Mouse (Mus musculus): Measurements from ENCODE around the gene Cic.
"Not testable (repeated sequence)": the region's sequence is repeated elsewhere in the genome, so short reads cannot be mapped to it uniquely, and the experiment has no call there.

Gene Cic

GRCm38 (mm10) chr7:25306614-25306996, 39.1 kb downstream of the Cic start:
- DNase-seq = no peak

DNA sequence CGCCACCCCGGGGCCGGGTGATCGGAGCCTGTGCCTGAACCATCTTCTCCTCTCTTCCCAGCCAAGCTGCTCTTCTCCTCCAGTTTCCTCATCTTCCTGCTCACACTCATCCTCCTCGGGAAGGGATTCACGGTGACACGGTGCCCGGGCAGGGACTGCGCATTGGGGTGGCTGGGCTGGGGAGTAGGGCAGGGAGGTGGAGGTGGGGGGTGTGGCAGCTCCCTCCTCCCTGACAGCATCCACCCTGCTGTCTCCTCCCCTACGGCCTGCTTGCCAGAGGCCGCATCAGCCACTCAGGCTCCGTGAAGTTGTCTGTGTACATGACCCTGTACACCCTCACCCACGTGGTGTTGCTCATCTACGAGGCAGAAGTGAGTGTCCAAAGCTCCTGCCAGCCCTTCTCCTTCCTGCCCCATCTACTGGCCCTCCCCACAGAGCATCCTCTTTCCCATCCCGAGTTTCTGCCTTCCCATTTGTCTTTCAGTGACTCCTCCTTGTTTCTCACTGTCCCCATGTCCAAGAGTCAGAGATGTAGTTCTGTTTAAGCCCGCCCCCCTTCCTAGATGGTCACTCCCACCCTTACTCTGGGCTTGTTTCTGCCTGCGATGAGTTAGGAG, 41.3 kb downstream of the Cic start:
- DNase-seq = no peak

- DNase-seq = no peak
Measured at GRCm38 (mm10) chr7:25309425-25309824, 41.9 kb downstream of the Cic start.

- DNase-seq = no peak
Measured at GRCm38 (mm10) chr7:25311193-25311592, 43.7 kb downstream of the Cic start.

DNA sequence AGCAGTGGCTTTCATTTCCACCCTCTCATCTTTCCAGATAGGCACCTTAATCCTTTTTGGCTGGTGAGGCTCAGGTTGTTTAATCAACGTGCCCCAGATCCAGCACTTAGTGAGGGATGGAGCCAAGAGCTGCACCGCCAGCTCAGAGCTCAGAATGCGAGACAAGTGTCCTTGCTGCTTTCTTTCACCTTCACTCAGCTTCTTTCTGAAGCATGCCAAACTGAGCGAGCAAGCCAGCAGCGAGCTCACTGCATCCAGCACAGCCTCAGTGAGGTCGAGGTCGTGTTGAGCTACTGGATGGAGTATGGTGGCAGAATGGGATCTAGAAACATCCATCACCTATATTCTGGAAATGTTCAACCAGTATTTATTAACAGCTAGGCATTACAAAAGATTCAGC, 45.8 kb downstream of the Cic start:
- no peak for DNase-seq

GRCm38 (mm10) chr7:25314606-25315305, 47.3 kb downstream of the Cic start:
- DNase-seq = peak in 1 of 2 experiments; percentile 44

GRCm38 (mm10) chr7:25315306-25316041, 48.0 kb downstream of the Cic start:
- DNase-seq = peak; percentile 45 to 68

GRCm38 (mm10) chr7:25316532-25317445, 49.3 kb downstream of the Cic start, which contains the start of gene Megf8:
Gene Megf8, plus strand, starts transcription at chr7:25317164.
- DNase-seq = peak; percentile 93 to 98

DNA sequence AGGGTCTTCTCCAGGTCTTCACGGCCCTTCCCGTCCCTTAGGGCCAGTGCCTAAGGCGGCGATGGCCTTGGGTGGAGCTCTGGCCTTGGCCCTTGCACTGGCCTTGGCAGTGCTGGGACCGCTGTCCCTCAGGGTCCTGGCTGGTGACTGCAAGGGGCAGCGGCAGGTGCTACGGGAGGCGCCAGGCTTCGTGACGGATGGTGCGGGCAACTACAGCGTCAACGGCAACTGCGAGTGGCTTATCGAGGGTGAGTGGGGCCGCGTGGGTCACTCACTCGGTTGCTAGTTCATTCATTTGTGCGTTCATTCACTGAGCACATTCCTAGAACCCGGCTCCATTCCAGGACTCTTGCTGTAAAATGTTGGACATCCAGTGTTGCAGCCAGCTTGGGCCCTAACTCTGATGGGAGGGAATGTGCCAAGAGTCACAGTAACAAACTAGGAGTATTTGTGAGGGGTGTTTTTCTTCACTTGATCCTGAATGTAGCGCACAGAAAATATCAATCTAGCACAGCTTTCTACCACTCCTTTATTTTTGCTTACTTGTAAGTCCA, 50.0 kb downstream of the Cic start:
- peak; percentile 64 to 68 for DNase-seq

- DNase-seq = no peak
Measured at GRCm38 (mm10) chr7:25322058-25322484, 54.6 kb downstream of the Cic start.

GRCm38 (mm10) chr7:25323219-25323618, 55.7 kb downstream of the Cic start:
- no peak for DNase-seq

- not testable (repeated sequence) for DNase-seq
Measured at GRCm38 (mm10) chr7:25325431-25325830, 57.9 kb downstream of the Cic start.

- DNase-seq = no peak
Measured at GRCm38 (mm10) chr7:25326233-25326632, 58.7 kb downstream of the Cic start.

DNA sequence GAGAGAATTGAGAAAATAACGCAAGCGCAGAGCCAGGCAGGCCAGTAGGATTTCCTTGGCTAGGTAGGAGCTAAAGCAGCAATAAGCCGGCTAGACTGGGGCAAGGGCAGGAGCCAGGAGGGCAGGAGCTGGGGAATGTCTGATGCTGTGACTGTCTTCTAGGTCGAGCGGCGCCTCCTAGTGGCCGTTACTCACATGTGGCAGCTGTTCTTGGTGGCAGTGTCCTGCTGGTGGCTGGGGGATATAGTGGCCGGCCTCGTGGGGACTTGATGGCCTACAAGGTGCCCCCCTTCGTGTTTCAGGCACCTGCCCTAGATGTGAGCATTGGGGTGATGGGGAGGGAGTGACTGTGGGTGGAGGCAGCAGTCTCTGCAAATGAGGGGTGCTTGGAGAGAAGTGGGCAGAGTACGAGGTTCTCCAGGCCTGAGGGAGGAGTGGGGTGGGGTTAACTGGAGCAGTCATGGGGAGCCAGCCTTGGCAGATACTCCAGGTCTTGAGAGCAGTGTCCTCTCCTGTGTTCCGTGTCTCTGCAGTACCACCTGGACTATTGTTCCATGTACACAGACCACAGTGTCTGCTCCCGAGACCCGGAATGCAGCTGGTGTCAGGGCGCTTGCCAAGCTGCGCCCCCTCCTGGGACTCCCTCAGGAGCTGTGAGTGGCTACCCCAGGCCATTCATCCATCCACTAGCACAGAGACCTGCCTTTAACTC, 66.2 kb downstream of the Cic start:
- DNase-seq = peak; percentile 69 to 81

DNA sequence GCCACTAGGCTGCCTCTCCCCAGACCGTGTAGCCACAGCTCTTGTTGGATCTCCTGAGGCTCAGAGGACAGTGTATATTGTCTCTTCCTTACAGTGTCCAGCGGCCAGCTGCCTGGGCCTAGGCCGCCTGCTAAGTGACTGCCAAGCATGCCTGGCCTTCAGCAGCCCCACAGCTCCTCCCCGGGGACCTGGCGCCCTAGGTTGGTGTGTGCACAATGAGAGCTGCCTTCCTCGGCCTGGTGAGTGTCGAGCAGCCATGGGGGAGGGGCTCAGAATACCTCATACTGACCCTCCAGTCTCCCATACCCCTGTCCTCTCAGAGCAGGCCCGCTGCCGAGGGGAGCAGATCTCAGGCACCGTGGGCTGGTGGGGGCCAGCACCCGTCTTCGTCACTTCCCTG, 67.0 kb downstream of the Cic start:
- no peak for DNase-seq

DNA sequence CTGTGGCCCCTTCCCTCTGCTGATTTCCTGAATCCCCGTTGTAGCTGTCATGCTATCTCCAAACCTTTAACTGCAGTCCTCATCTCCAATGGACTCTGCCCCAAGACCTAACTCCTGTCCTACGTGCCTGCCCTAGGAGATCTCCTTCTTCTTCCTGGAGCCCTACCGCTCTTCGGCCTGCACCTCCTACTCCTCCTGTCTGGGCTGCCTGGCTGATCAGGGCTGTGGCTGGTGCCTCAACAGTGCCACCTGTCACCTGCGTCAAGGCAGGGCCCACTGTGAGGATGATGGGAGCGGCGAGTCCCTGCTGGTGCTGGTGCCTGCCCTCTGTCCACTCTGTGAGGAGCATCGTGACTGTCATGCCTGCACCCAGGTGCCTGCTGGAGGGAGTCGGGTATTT, 71.8 kb downstream of the Cic start:
- no peak for DNase-seq

- DNase-seq = no peak
Measured at GRCm38 (mm10) chr7:25341000-25341784, 73.7 kb downstream of the Cic start.
